8 mouse cellular contexts compared by ENCODE assay signal in the genomic region with DNA sequence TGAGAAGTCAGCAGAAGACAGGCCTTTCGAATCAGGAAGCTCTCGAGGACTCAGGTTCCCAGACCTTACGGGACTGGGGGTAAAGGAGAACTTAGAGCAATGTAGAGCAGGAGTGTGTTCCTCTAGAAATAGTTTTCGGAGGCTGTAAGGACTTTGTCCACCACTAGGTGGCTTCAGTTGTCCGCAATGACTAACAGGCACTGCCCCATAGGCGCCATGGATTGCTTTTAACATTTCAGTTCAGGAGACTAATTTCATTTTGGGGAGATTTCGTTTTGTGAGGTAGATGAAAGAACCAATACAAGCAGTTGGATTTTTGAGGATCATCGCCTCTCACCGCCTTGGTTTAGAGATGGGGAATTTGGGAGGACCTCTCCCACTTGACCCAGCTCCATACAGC.
DNase-seq lines count a peak whose midpoint lies in the region; ATAC-seq and TF ChIP-seq lines count a peak whose summit lies in the region.

No protein-coding gene starts in this region.

- TF ChIP-seq POLR2A in spleen, adult 2 months (IDR thresholded peaks at IDR 0.05; ENCODE audit: low read depth, low read length) = no peak

- DNase-seq in cerebellum, adult 11-12 months = no peak
- peak; percentile 42 to 62 for DNase-seq in spleen, adult 2 months (ENCODE audit: low read depth in 1 of 2, low spot score in 2 of 2)
- DNase-seq in spleen, adult 12 weeks (ENCODE audit: low spot score) = no peak
- peak; percentile 5 for DNase-seq in cerebellum, adult 9-11 months
- DNase-seq in liver, embryonic 14.5 days (ENCODE audit: low read depth in 3 of 3, low spot score in 3 of 3) = peak in 2 of 3 experiments; percentile 13 to 17
- DNase-seq in right cerebral cortex, postnatal 10 days (ENCODE audit: low spot score in 2 of 2) = peak; percentile 36 to 57

- H3K4me3 ChIP-seq in spleen, adult 2 months (ENCODE audit: extremely low read depth, insufficient read depth, insufficient read length) = no peak overlapping the region
- no peak overlapping the region for H3K4me3 ChIP-seq in liver, embryonic 14.5 days (ENCODE audit: insufficient read depth in 1 of 2, low read depth in 2 of 2, low read length in 2 of 2)

- TF ChIP-seq CTCF in spleen, adult 2 months (IDR thresholded peaks at IDR 0.05; ENCODE audit: extremely low read depth, insufficient read depth, insufficient read length, insufficient replicate concordance) = peak; percentile 69; the same call in 1 of the 2 replicates
- peak; percentile 75 for TF ChIP-seq CTCF in liver, embryonic 14.5 days (IDR thresholded peaks at IDR 0.05; ENCODE audit: low read depth)

- no peaks in the 10 kb centered on the region for H3K27me3 ChIP-seq in spleen, adult 2 months (ENCODE audit: control insufficient read depth, insufficient read depth, low read length)
- no peaks in the 10 kb centered on the region for H3K27me3 ChIP-seq in liver, embryonic 14.5 days (ENCODE audit: control insufficient read depth, insufficient read depth, low read length)

- WGBS in spleen, adult 2 months = 46% methylated on average over 9 of the region's 9 CpGs
- 31% methylated on average over 9 of the region's 9 CpGs for WGBS in liver, embryonic 14.5 days (ENCODE audit: insufficient replicate concordance)

- TF ChIP-seq EP300 in liver, embryonic 14.5 days (IDR thresholded peaks at IDR 0.05; ENCODE audit: low read depth) = no peak

- H3K36me3 ChIP-seq in spleen, adult 2 months (ENCODE audit: control insufficient read depth, insufficient read depth, low read length) = no peaks in the 10 kb centered on the region
- H3K36me3 ChIP-seq in liver, embryonic 14.5 days (replicated peaks; ENCODE audit: control insufficient read depth, insufficient read depth, low read depth) = no peaks in the 10 kb centered on the region

- H3K27ac ChIP-seq in spleen, adult 2 months (ENCODE audit: insufficient read depth, low read length) = no peak overlapping the region
- H3K27ac ChIP-seq in liver, embryonic 14.5 days = no peak overlapping the region

- H3K9ac ChIP-seq in liver, embryonic 14.5 days (replicated peaks) = no peak overlapping the region

- no peaks in the 10 kb centered on the region for H3K9me3 ChIP-seq in liver, embryonic 14.5 days (ENCODE audit: control insufficient read depth, low read length)

- H3K4me2 ChIP-seq in liver, embryonic 14.5 days (ENCODE audit: low read depth) = no peak overlapping the region

- no peaks in the 10 kb centered on the region for H3K4me1 ChIP-seq in spleen, adult 2 months (ENCODE audit: control insufficient read depth, insufficient read depth, insufficient read length)
- H3K4me1 ChIP-seq in liver, embryonic 14.5 days (replicated peaks; ENCODE audit: control insufficient read depth in 2 of 2, insufficient read depth in 2 of 2, low read length in 1 of 2) = no peaks in the 10 kb centered on the region

- ATAC-seq in cerebellum, adult (ENCODE audit: insufficient number of reproducible peaks, low FRiP score, low TSS enrichment) = peak; percentile 61; the same call in 1 of the 2 replicates
- peak; percentile 84 to 89 for ATAC-seq in hematopoietic stem cell, adult 5-6 weeks (replicated peaks in 1 of 2; ENCODE audit: insufficient read depth in 1 of 2, low FRiP score in 2 of 2, low TSS enrichment in 1 of 2, low read depth in 1 of 2, poor library complexity in 2 of 2, severe bottlenecking in 2 of 2)
- ATAC-seq in liver, embryonic 14.5 days (ENCODE audit: insufficient read depth) = no peak

Comparison
In these comparisons a context has a peak if more than half of its experiments do, and no peak if none do; other contexts are left out.
1. DNase-seq: peak in spleen, adult 2 months (2 of 2), cerebellum, adult 9-11 months (single experiment), liver, embryonic 14.5 days (2 of 3) and right cerebral cortex, postnatal 10 days (2 of 2); none in cerebellum, adult 11-12 months (single experiment) and spleen, adult 12 weeks (single experiment).